Mouse (Mus musculus): ENCODE measurements around the gene Xrcc6. TPM values are rescaled to one million over a fixed set of nuclear protein-coding genes. Genes with fewer than 3 reads are reported as not detected.

The Xrcc6 gene
- polyA plus RNA-seq, 2 experiments: 22.1 to 52.9 TPM

DNA sequence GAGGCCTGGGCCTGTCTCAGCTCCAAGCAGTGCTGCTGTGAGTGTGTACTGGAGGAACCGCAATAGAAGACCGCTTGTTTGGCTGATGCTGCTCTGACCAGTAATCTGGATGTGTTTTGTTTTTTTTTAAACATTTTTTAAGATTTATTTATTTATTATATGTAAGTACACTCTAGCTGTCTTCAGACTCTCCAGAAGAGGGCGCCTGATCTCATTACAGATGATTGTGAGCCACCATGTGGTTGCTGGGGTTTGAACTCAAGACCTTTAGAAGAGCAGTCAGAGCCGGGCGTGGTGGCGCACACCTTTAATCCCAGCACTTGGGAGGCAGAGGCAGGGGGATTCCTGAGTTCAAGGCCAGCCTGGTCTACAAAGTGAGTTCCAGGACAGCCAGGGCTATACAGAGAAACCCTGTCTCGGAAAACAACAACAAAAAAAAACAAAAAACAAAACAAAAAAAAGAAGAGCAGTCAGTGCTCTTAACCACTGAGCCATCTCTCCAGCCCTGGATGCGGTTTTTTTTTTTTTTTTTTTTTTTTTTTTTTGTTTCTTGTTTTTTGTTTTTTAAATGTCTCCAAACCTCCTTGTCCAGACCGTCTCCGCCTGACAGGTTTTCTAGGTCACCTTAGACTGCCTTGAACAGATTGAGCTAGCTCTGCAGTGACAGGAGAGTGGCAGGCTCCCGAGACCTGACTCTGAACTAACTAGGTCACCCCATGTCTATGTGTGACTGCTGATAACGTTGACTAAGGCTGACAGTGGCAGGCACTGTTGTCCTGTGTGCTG, 48.5 kb downstream of the Xrcc6 start:
- WGBS (ENCODE audit: insufficient replicate concordance): 65% methylated on average over 12 of the region's 12 CpGs
- Histone ChIP-seq H3K9me3 (ENCODE audit: control insufficient read depth, low read length) (no peaks in the 10 kb centered on the region), H3K27ac (no peak overlapping the region), H3K36me3 (replicated peaks; ENCODE audit: control insufficient read depth, insufficient read depth, low read depth) (peaks cover 50% of the 10 kb centered on the region), H3K27me3 (ENCODE audit: control insufficient read depth, insufficient read depth, low read length) (no peaks in the 10 kb centered on the region), H3K4me2 (ENCODE audit: low read depth) (no peak overlapping the region), H3K9ac (replicated peaks) (no peak overlapping the region), H3K4me1 (replicated peaks; ENCODE audit: control insufficient read depth in 2 of 2, insufficient read depth in 2 of 2, low read length in 1 of 2) (no peaks in the 10 kb centered on the region), H3K4me3 (ENCODE audit: insufficient read depth in 1 of 2, low read depth in 2 of 2, low read length in 2 of 2) (no peak overlapping the region)
- TF ChIP-seq CTCF (IDR thresholded peaks at IDR 0.05; ENCODE audit: low read depth): peak; percentile 44
- TF ChIP-seq EP300 (IDR thresholded peaks at IDR 0.05; ENCODE audit: low read depth): no peak
- DNase-seq (ENCODE audit: low read depth in 3 of 3, low spot score in 3 of 3) (peak in 1 of 3 experiments; percentile 27), ATAC-seq (ENCODE audit: insufficient read depth) (no peak)

- peak in 2 of 3 experiments; percentile 35 to 39 for DNase-seq (ENCODE audit: low read depth in 3 of 3, low spot score in 3 of 3)
- ATAC-seq (ENCODE audit: insufficient read depth): peak; percentile 46; the same call in 1 of the 2 replicates
- WGBS (ENCODE audit: insufficient replicate concordance): 88% methylated on average over 1 of the region's 1 CpGs
These were observed 53.0 kb downstream of the Xrcc6 start for GRCm38 (mm10) chr15:82040650-82041049.

GRCm38 (mm10) chr15:82044166-82044784, 56.6 kb downstream of the Xrcc6 start:
- H3K36me3 ChIP-seq (replicated peaks; ENCODE audit: control insufficient read depth, insufficient read depth, low read depth): peaks cover 30% of the 10 kb centered on the region
- H3K27me3 ChIP-seq (ENCODE audit: control insufficient read depth, insufficient read depth, low read length): no peaks in the 10 kb centered on the region
- no peak overlapping the region for H3K27ac ChIP-seq
- H3K4me1 ChIP-seq (replicated peaks; ENCODE audit: control insufficient read depth in 2 of 2, insufficient read depth in 2 of 2, low read length in 1 of 2): peaks cover 10 to 13% of the 10 kb centered on the region in 2 experiments
- TF ChIP-seq EP300 (IDR thresholded peaks at IDR 0.05; ENCODE audit: low read depth): no peak
- TF ChIP-seq CTCF (IDR thresholded peaks at IDR 0.05; ENCODE audit: low read depth): peak; percentile 36; the same call in 1 of the 2 replicates
- no peak overlapping the region for H3K9ac ChIP-seq (replicated peaks)
- H3K4me2 ChIP-seq (ENCODE audit: low read depth): peak overlapping the region; percentile 8; the same call in 1 of the 2 replicates
- no peak overlapping the region for H3K4me3 ChIP-seq (ENCODE audit: insufficient read depth in 1 of 2, low read depth in 2 of 2, low read length in 2 of 2)
- WGBS (ENCODE audit: insufficient replicate concordance): 90% methylated on average over 7 of the region's 7 CpGs
- DNase-seq (ENCODE audit: low read depth in 3 of 3, low spot score in 3 of 3) (peak in 1 of 3 experiments; percentile 14), ATAC-seq (ENCODE audit: insufficient read depth) (no peak)
- no peaks in the 10 kb centered on the region for H3K9me3 ChIP-seq (ENCODE audit: control insufficient read depth, low read length)

More at GRCm38 (mm10) chr15:82040650-82041049, 53.0 kb downstream of the Xrcc6 start:
- H3K4me3 ChIP-seq (ENCODE audit: insufficient read depth in 1 of 2, low read depth in 2 of 2, low read length in 2 of 2): no peak overlapping the region
- peaks cover 48% of the 10 kb centered on the region for H3K36me3 ChIP-seq (replicated peaks; ENCODE audit: control insufficient read depth, insufficient read depth, low read depth)
- H3K27me3 ChIP-seq (ENCODE audit: control insufficient read depth, insufficient read depth, low read length): no peaks in the 10 kb centered on the region
- TF ChIP-seq EP300 (IDR thresholded peaks at IDR 0.05; ENCODE audit: low read depth) (no peak), CTCF (IDR thresholded peaks at IDR 0.05; ENCODE audit: low read depth) (peak; percentile 83)
- H3K9ac ChIP-seq (replicated peaks): no peak overlapping the region
- H3K4me1 ChIP-seq (replicated peaks; ENCODE audit: control insufficient read depth in 2 of 2, insufficient read depth in 2 of 2, low read length in 1 of 2): peaks cover 2 to 6% of the 10 kb centered on the region in 2 experiments
- no peak overlapping the region for H3K27ac ChIP-seq
- H3K4me2 ChIP-seq (ENCODE audit: low read depth): no peak overlapping the region
- no peaks in the 10 kb centered on the region for H3K9me3 ChIP-seq (ENCODE audit: control insufficient read depth, low read length)

DNA sequence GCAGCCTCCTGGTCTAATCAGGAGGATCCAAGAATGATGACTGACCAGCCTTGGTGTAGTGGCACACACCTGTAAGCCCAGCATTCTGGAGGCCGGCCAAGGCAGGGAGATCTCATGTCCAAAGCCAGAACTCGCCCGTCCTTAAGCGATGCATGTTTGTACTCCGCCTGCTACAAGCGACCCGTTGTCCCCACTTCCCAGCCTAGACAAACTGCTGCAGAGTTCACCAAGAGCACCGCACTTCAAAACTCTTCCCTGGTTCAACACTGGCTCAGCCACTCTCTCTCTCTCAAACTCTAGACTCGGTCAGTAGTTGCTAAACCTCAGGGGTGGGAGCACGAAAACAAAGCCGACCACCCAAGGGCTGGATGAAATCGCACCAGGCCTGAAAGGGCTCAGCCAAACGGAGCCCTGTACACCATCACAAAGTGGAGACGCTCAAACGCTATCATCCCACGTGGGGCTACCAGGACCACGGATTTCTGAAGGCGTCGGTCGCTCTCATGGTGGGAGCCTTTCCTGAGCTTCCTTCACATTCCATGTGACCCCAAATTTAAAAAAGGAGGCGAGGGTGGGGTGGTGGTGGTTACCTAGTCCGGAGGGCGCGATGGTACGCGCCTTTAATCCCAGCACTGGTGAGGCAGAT, 58.7 kb downstream of the Xrcc6 start:
- H3K27me3 ChIP-seq (ENCODE audit: control insufficient read depth, insufficient read depth, low read length): no peaks in the 10 kb centered on the region; the same call in 1 of the 2 replicates
- H3K9ac ChIP-seq (replicated peaks): peak overlapping the region; percentile 96
- H3K27ac ChIP-seq: peak overlapping the region; percentile 80
- H3K4me2 ChIP-seq (ENCODE audit: low read depth): peak overlapping the region; percentile 97
- peak overlapping the region; percentile 100 for H3K4me3 ChIP-seq (ENCODE audit: insufficient read depth in 1 of 2, low read depth in 2 of 2, low read length in 2 of 2)
- WGBS (ENCODE audit: insufficient replicate concordance): under 1% methylated on average over 26 of the region's 26 CpGs
- TF ChIP-seq EP300 (IDR thresholded peaks at IDR 0.05; ENCODE audit: low read depth) (no peak), CTCF (IDR thresholded peaks at IDR 0.05; ENCODE audit: low read depth) (no peak)
- H3K9me3 ChIP-seq (ENCODE audit: control insufficient read depth, low read length): no peaks in the 10 kb centered on the region
- H3K36me3 ChIP-seq (replicated peaks; ENCODE audit: control insufficient read depth, insufficient read depth, low read depth): peaks cover 16% of the 10 kb centered on the region
- H3K4me1 ChIP-seq (replicated peaks; ENCODE audit: control insufficient read depth in 2 of 2, insufficient read depth in 2 of 2, low read length in 1 of 2): peaks cover 10 to 13% of the 10 kb centered on the region in 2 experiments
- ATAC-seq (ENCODE audit: insufficient read depth) (0 out of 2 replicates have a peak, but pooled peaks have one; percentile 23), DNase-seq (ENCODE audit: low read depth in 3 of 3, low spot score in 3 of 3) (peak in 1 of 3 experiments; percentile 11)

Data from liver, embryonic 14.5 days (tissue).